8 mouse cellular contexts compared by ENCODE assay signal in the genomic region with DNA sequence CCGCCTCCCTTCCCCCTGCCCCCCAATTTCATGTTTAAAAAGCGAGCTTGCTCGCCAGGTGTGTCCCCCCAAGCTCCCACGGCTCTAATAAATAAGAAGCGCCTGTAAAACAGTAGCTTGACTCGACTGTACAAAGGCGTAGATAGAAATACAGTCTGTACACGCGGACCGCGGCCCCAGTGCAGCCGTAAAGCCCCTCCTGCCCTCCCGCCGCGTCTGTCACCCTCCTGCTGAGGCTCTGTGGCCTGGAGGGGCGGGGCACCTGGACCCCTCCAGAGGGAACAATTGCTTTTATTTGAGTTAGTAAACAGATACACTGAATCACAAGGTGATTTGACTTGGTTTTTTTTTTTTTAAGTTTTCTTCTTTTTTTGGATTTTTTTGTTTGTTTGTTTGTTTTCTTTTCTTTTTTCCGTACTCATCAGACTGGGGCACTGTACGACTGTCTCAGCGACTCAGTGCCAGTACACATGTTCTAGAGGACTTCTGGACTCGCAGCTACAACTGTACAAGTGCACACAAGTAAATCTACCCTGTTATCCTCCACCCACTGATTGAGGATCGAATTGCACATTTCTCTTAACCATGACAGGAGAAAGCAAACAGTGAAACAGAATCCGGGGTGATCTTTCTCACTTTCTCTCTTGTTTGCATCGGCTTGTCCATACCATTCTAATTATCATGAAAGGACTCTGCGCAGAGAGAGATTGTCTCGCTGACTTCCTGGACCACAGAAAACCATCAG.
A peak's percentile ranks its signal among the peaks of the same experiment; 100 is the strongest.
DNase-seq lines count a peak whose midpoint lies in the region; ATAC-seq and TF ChIP-seq lines count a peak whose summit lies in the region.

No protein-coding gene starts in this region.

- peak; percentile 73 for ATAC-seq in embryonic facial prominence, embryonic 12.5 days (ENCODE audit: insufficient number of reproducible peaks, insufficient read depth, low FRiP score, low TSS enrichment)
- ATAC-seq in intestine, embryonic 15.5 days: 0 out of 2 replicates have a peak, but pooled peaks have one; percentile 39

- H3K4me3 ChIP-seq in left cerebral cortex, adult 2 months: peak overlapping the region; percentile 31; the same call in 1 of the 2 replicates
- H3K4me3 ChIP-seq in embryonic facial prominence, embryonic 12.5 days: peak overlapping the region; percentile 31
- peak overlapping the region; percentile 37 for H3K4me3 ChIP-seq in intestine, embryonic 15.5 days (replicated peaks)

- peaks cover 37% of the 10 kb centered on the region for H3K4me1 ChIP-seq in embryonic facial prominence, embryonic 12.5 days
- H3K4me1 ChIP-seq in intestine, embryonic 15.5 days (replicated peaks): 0 out of 2 replicates have a peak, but pooled peaks cover 4% of the 10 kb centered on the region

- no peaks in the 10 kb centered on the region for H3K9me3 ChIP-seq in embryonic facial prominence, embryonic 12.5 days
- no peaks in the 10 kb centered on the region for H3K9me3 ChIP-seq in intestine, embryonic 15.5 days

- H3K4me2 ChIP-seq in embryonic facial prominence, embryonic 12.5 days (replicated peaks): peak overlapping the region; percentile 55
- H3K4me2 ChIP-seq in intestine, embryonic 15.5 days (replicated peaks): peak overlapping the region; percentile 83

- intact Hi-C loops in left cerebral cortex, adult 2 months (cut with DNase I): no loop called here
- intact Hi-C loops in left cerebral cortex, postnatal 4 days (cut with DNase I): no loop called here

- no peak overlapping the region for H3K27ac ChIP-seq in left cerebral cortex, adult 2 months
- H3K27ac ChIP-seq in embryonic facial prominence, embryonic 12.5 days: peak overlapping the region; percentile 81
- H3K27ac ChIP-seq in intestine, embryonic 15.5 days: no peak overlapping the region

- DNase-seq in left cerebral cortex, adult 2 months (ENCODE audit: extremely low spot score in 1 of 2, low spot score in 2 of 2): no peak
- no peak for DNase-seq in left cerebral cortex, postnatal 4 days
- DNase-seq in neural tube, embryonic 10.5 days (ENCODE audit: extremely low spot score, low spot score): peak; percentile 34
- no peak for DNase-seq in yolk sac, embryonic 10.5 days (ENCODE audit: low spot score)
- DNase-seq in B cell, adult 2 months: no peak
- no peak for DNase-seq in right cerebral cortex, postnatal 10 days (ENCODE audit: low spot score in 2 of 2)

- 2% methylated on average over 25 of the region's 25 CpGs for WGBS in embryonic facial prominence, embryonic 12.5 days
- WGBS in intestine, embryonic 15.5 days: 6% methylated on average over 25 of the region's 25 CpGs

- TF ChIP-seq CTCF in left cerebral cortex, adult 2 months (IDR thresholded peaks at IDR 0.05): no peak

- no peaks in the 10 kb centered on the region for H3K27me3 ChIP-seq in embryonic facial prominence, embryonic 12.5 days
- H3K27me3 ChIP-seq in intestine, embryonic 15.5 days (replicated peaks): no peaks in the 10 kb centered on the region

- peak overlapping the region; percentile 53 for H3K9ac ChIP-seq in embryonic facial prominence, embryonic 12.5 days
- peak overlapping the region; percentile 40 for H3K9ac ChIP-seq in intestine, embryonic 15.5 days

- peaks cover 7% of the 10 kb centered on the region; the same call in 1 of the 2 replicates for H3K36me3 ChIP-seq in embryonic facial prominence, embryonic 12.5 days
- H3K36me3 ChIP-seq in intestine, embryonic 15.5 days: no peaks in the 10 kb centered on the region
